Mouse (Mus musculus) ZHBTc4 (cell line): ENCODE measurements around the gene Helz2.
"Not testable (repeated sequence)": the region's sequence is repeated elsewhere in the genome, so short reads cannot be mapped to it uniquely, and the experiment has no call there.

Source experiments
- DNase-seq: peaks from one replicate; pipeline ENCODE4 v3.0.0-alpha.2; 2011; ENCODE audit warnings: low read depth, low spot score

The Helz2 gene

GRCm38 (mm10) chr2:181196628-181197300, 45.1 kb downstream of the Helz2 start:
- no peak for DNase-seq

- no peak for DNase-seq
Observed at GRCm38 (mm10) chr2:181193044-181193443, 48.8 kb downstream of the Helz2 start.

- DNase-seq = no peak
Observed at GRCm38 (mm10) chr2:181191936-181192335, 49.9 kb downstream of the Helz2 start.

GRCm38 (mm10) chr2:181191385-181191784, 50.4 kb downstream of the Helz2 start:
- DNase-seq = not testable (repeated sequence)

- no peak for DNase-seq
Observed at GRCm38 (mm10) chr2:181189321-181189720, 52.5 kb downstream of the Helz2 start.

GRCm38 (mm10) chr2:181188681-181189080, 53.1 kb downstream of the Helz2 start:
- DNase-seq = peak; percentile 87

- peak; percentile 97 for DNase-seq
Observed at GRCm38 (mm10) chr2:181187121-181188000, 54.5 kb downstream of the Helz2 start, which contains the start of gene Ppdpf. TSS of gene Ppdpf (plus strand) at chr2:181187247.

GRCm38 (mm10) chr2:181186635-181187034, 55.2 kb downstream of the Helz2 start:
- peak; percentile 95 for DNase-seq

GRCm38 (mm10) chr2:181180898-181181297, 60.9 kb downstream of the Helz2 start:
- no peak for DNase-seq

GRCm38 (mm10) chr2:181178471-181178870, 63.4 kb downstream of the Helz2 start:
- DNase-seq = no peak

GRCm38 (mm10) chr2:181178015-181178414, 63.8 kb downstream of the Helz2 start:
- no peak for DNase-seq
